Mouse (Mus musculus) lung, adult 2 months (tissue): ENCODE results near the gene Capns1.

Experiments
- CTCF ChIP-seq: fragments of 200-500 bp; IDR thresholded peaks from 2 replicates; pipeline ENCODE4 v1.5.1; 2011; ENCODE audit warnings: mild to moderate bottlenecking, low read length, control low read depth; ENCODE audit not compliant: insufficient read depth
- POLR2A ChIP-seq: fragments of 200-500 bp; IDR thresholded peaks from 2 replicates; pipeline ENCODE4 v1.6.1; 2011; ENCODE audit warnings: low read depth, mild to moderate bottlenecking, control low read depth, low read length, borderline replicate concordance; ENCODE audit errors: extremely low read depth

GRCm38 (mm10) chr7:30143170-30143554, 55.4 kb downstream of the Capns1 start:
- TF ChIP-seq CTCF (no peak), POLR2A (no peak)
